49 mouse cellular contexts compared by ENCODE assay signal in the genomic region with DNA sequence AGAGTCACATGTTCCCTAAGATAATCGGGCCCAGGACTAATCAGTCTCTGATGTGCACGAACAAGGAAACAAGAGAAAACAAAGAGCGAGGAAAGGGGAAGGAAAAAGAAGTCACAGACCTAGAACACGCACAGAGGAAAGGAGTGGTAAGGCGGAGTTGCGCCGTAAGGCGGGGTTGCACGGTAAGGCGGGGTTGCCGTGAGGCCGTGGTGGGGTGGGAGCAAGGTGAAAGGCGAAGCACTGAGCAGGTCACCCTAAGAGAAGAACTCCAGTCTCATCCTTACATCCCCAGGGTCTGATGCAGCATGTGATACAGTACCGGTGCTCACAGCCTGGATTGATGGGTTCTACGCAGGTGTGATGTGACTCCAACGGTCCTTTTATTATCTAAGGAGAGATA. TPM values are rescaled to one million over a fixed set of nuclear protein-coding genes. Genes with fewer than 3 reads are reported as not detected.
"Had no signal": no experiment of that assay in that cellular context is flagged by ENCODE, and none has a peak within 500 bp of the region (broad histone marks: within the 10 kb centered on the region; RNA-seq: fewer than 3 reads in every experiment).

No protein-coding gene starts in this region.

- H3K27me3 ChIP-seq: heart, embryonic 12.5 days; heart, embryonic 13.5 days; heart, embryonic 15.5 days; hindbrain, embryonic 12.5 days; hindbrain, embryonic 13.5 days; hindbrain, embryonic 15.5 days; intestine, embryonic 15.5 days; kidney, embryonic 15.5 days had no signal

- H3K27ac ChIP-seq: heart, embryonic 13.5 days; heart, embryonic 15.5 days; hindbrain, embryonic 10.5 days; hindbrain, embryonic 12.5 days; hindbrain, embryonic 13.5 days; hindbrain, embryonic 14.5 days; hindbrain, embryonic 15.5 days; hindbrain, postnatal 0 days; intestine, embryonic 15.5 days; kidney, embryonic 15.5 days; kidney, postnatal 0 days; layer of hippocampus, adult 2 months; left cerebral cortex, adult 2 months had no signal

- H3K4me1 ChIP-seq: heart, embryonic 12.5 days; heart, embryonic 13.5 days; heart, embryonic 15.5 days; hindbrain, embryonic 10.5 days; hindbrain, embryonic 12.5 days; hindbrain, embryonic 13.5 days; hindbrain, embryonic 15.5 days; intestine, embryonic 15.5 days; kidney, embryonic 15.5 days had no signal

- ATAC-seq: hindbrain, embryonic 16.5 days; hindbrain, postnatal 0 days; inflammation-experienced regulatory T-cells, adult 6 months; intestine, embryonic 15.5 days; intestine, embryonic 16.5 days; intestine, postnatal 0 days had no signal

- H3K9me3 ChIP-seq: heart, embryonic 12.5 days; heart, embryonic 13.5 days; heart, embryonic 15.5 days; hindbrain, embryonic 10.5 days; hindbrain, embryonic 12.5 days; hindbrain, embryonic 13.5 days; hindbrain, embryonic 15.5 days; intestine, embryonic 15.5 days; kidney, embryonic 15.5 days had no signal

- H3K36me3 ChIP-seq: hindbrain, embryonic 10.5 days; hindbrain, embryonic 12.5 days; hindbrain, embryonic 13.5 days; hindbrain, embryonic 15.5 days; intestine, embryonic 15.5 days; kidney, embryonic 15.5 days had no signal

- H3K4me3 ChIP-seq: heart, embryonic 12.5 days; heart, embryonic 13.5 days; heart, embryonic 15.5 days; hindbrain, embryonic 10.5 days; hindbrain, embryonic 12.5 days; hindbrain, embryonic 13.5 days; hindbrain, embryonic 15.5 days; intestine, embryonic 15.5 days; kidney, embryonic 15.5 days; layer of hippocampus, adult 2 months; left cerebral cortex, adult 2 months had no signal

- DNase-seq: heart, postnatal 10 days; heart, postnatal 14 days; heart, postnatal 36 days; heart, postnatal 4 days; kidney, adult 18-20 months; kidney, adult 2 months; kidney, adult 8-10 months; kidney, adult 9 months; kidney, postnatal 10 days; kidney, postnatal 14 days; kidney, postnatal 25 days; kidney, postnatal 36 days; kidney, postnatal 4 days; layer of hippocampus, adult 9-11 months; layer of hippocampus, postnatal 36 days had no signal

- H3K9ac ChIP-seq: heart, embryonic 12.5 days; heart, embryonic 13.5 days; heart, embryonic 15.5 days; hindbrain, embryonic 12.5 days; hindbrain, embryonic 13.5 days; hindbrain, embryonic 14.5 days; hindbrain, embryonic 15.5 days; intestine, embryonic 15.5 days; kidney, embryonic 15.5 days had no signal

- H3K4me2 ChIP-seq: heart, embryonic 12.5 days; heart, embryonic 13.5 days; heart, embryonic 15.5 days; hindbrain, embryonic 12.5 days; hindbrain, embryonic 13.5 days; hindbrain, embryonic 14.5 days; hindbrain, embryonic 15.5 days; intestine, embryonic 15.5 days; kidney, embryonic 15.5 days had no signal

RNA-seq across cellular contexts. Expression of a gene that starts 6.3 kb away (rescaled TPM):
- total RNA-seq: heart, postnatal 10 days; heart, postnatal 14 days; heart, postnatal 25 days; heart, postnatal 36 days; heart, postnatal 4 days; hematopoietic stem cell, adult 5-6 weeks; hindbrain, postnatal 0 days; layer of hippocampus, adult 18-20 months; layer of hippocampus, adult 2 months; layer of hippocampus, adult 8-10 months; layer of hippocampus, postnatal 10 days; layer of hippocampus, postnatal 25 days; layer of hippocampus, postnatal 36 days; left cerebral cortex, adult 18-20 months; left cerebral cortex, adult 2 months; left cerebral cortex, adult 8-10 months had no signal
- polyA plus RNA-seq: heart, embryonic 12.5 days; heart, embryonic 13.5 days; heart, embryonic 14.5 days; heart, embryonic 15.5 days; heart, embryonic 16.5 days; heart, postnatal 0 days; hindbrain, embryonic 10.5 days; hindbrain, embryonic 11.5 days; hindbrain, embryonic 12.5 days; hindbrain, embryonic 13.5 days; hindbrain, embryonic 14.5 days; hindbrain, embryonic 15.5 days; hindbrain, embryonic 16.5 days; hindbrain, postnatal 0 days; intestine, embryonic 14.5 days; intestine, embryonic 16.5 days; intestine, postnatal 0 days; kidney, embryonic 14.5 days; kidney, embryonic 15.5 days; kidney, embryonic 16.5 days; kidney, postnatal 0 days; large intestine, adult 2 months had no signal
